Mouse (Mus musculus) liver, adult 2 months (tissue): Measurements from ENCODE around the gene D830030K20Rik. TPM values are rescaled to one million over a fixed set of nuclear protein-coding genes. Genes with fewer than 3 reads are reported as not detected.
"Not testable (repeated sequence)": the region's sequence is repeated elsewhere in the genome, so short reads cannot be mapped to it uniquely, and the experiment has no call there.

ENCODE experiments used
- DNase-seq: peaks from one replicate; pipeline ENCODE4 v3.0.0-alpha.2; 2011; ENCODE audit warnings: low read depth, low spot score; ENCODE audit errors: extremely low read depth
- H3K27ac ChIP-seq: fragments of 200-500 bp; replicated peaks from 2 replicates; pipeline ENCODE4 v1.5.1; 2012; ENCODE audit warnings: low read depth, mild to moderate bottlenecking, control low read depth, inconsistent platforms, low read length; ENCODE audit not compliant: insufficient read depth
- H3K27me3 ChIP-seq: fragments of 200-500 bp; 2 replicates; pipeline ENCODE4 v1.6.1; 2012; ENCODE audit warnings: mild to moderate bottlenecking, moderate library complexity, low read length, inconsistent platforms; ENCODE audit not compliant: control insufficient read depth, insufficient read depth
- H3K36me3 ChIP-seq: fragments of 200-500 bp; 2 replicates; pipeline ENCODE4 v1.6.1; 2012; ENCODE audit warnings: low read length, inconsistent platforms; ENCODE audit not compliant: control insufficient read depth, insufficient read depth
- H3K4me1 ChIP-seq: fragments of 200-500 bp; 2 replicates; pipeline ENCODE4 v1.6.1; 2011; ENCODE audit warnings: low read length; ENCODE audit not compliant: control insufficient read depth, insufficient read depth
- H3K4me3 ChIP-seq: fragments of 200-500 bp; 2 replicates; pipeline ENCODE4 v1.5.1; 2011; ENCODE audit warnings: low read depth, mild to moderate bottlenecking, control low read depth, low read length, moderate library complexity; ENCODE audit not compliant: insufficient read depth
- H3K79me2 ChIP-seq: fragments of 200-500 bp; 2 replicates; pipeline ENCODE4 v1.6.1; 2012; ENCODE audit warnings: inconsistent platforms, mild to moderate bottlenecking, low read length, moderate library complexity; ENCODE audit not compliant: control insufficient read depth, insufficient read depth
- H3K9ac ChIP-seq: fragments of 200-500 bp; 2 replicates; pipeline ENCODE4 v1.6.1; 2012; ENCODE audit warnings: low read depth, mild to moderate bottlenecking, control low read depth, inconsistent platforms, low read length
- WGBS: fragments of 180-500 bp; shearing (Covaris S2); methylation state at CpG from one replicate; pipeline ENCODE4 v1.1.7; 2018; 5-methylcytosine and 5-hydroxymethylcytosine counted together
- polyA plus RNA-seq: library from polyadenylated mRNA; depleted of rRNA; stranded (reverse); fragments of >200 nt; gene quantifications from 2 replicates; pipeline ENCODE4 v1.2.3, GENCODE M21; 2012; rRNA removed
- total RNA-seq: library from RNA; depleted of rRNA; stranded (reverse); fragments of >200 nt; gene quantifications from 2 replicates; pipeline ENCODE4 v1.2.3, GENCODE M21; 2014; rRNA removed

Gene D830030K20Rik
- not detected in 2 replicates for total RNA-seq
- polyA plus RNA-seq = 0.05 TPM in 1 of 2 replicates, not detected in the other

GRCm38 (mm10) chr14:3208272-3209152 is at the start of gene D830030K20Rik:
Gene D830030K20Rik, plus strand, starts transcription at chr14:3208488.
- H3K36me3 ChIP-seq, H3K27ac ChIP-seq, DNase-seq, H3K79me2 ChIP-seq, H3K27me3 ChIP-seq, H3K4me1 ChIP-seq, H3K9ac ChIP-seq: not testable (repeated sequence)
- 2% methylated on average over 30 of the region's 62 CpGs for WGBS
- H3K4me3 ChIP-seq = peak within 1 kb of the TSS; percentile 44; the same call in 1 of the 2 replicates

DNA sequence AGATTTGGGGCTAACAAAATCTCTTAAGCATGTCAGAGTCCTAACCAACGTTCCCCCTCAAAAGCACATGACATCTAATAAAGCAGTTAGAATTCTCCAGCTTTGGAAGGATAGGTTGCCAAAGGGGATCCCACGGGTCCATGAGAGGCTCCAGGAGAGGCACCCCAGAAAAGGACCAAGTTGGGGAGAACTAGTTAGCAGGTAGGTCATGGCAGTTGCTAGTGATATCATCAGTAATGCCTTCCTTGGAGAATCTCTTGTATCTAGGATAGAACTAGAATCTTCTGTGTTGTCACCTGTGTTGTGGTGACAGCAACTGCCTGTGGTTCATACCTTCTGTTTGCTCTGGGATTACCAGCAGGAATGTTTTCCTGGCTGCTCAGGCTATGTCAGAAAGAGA is 20.3 kb upstream of the D830030K20Rik start, which contains the start of gene Gm5795:
Gene Gm5795, plus strand, starts transcription at position 301 of the 400 bp plus-strand sequence.
- H3K36me3 ChIP-seq, DNase-seq, H3K9ac ChIP-seq, H3K79me2 ChIP-seq, H3K4me1 ChIP-seq, H3K27ac ChIP-seq, H3K27me3 ChIP-seq, H3K4me3 ChIP-seq: not testable (repeated sequence)
- no CpG with 5 or more reads among the region's 2 CpGs for WGBS

DNA sequence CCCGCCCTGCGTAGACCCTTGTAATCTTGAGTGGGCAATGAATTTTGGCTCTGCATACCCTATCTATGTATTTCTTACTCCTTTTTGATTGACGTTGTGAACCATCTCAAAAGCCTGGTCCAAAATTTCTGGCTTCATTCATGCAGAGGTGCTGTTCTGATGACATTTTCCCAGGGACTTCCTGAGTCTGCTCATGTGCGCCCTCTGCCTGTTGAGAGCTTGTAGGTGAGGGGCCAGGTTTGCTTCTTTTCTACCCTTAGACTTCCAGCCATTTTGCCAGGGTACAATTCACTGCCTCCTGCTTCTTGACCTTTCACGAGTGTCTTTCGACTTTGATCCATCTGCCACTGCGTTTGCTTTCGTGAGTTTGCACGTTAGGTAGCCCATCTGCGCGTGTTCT is 1.1 kb downstream of the D830030K20Rik start:
- not testable (repeated sequence) for H3K27me3 ChIP-seq, H3K36me3 ChIP-seq, H3K9ac ChIP-seq, H3K27ac ChIP-seq, DNase-seq, H3K4me3 ChIP-seq, H3K4me1 ChIP-seq, H3K79me2 ChIP-seq
- 14% methylated on average over 9 of the region's 11 CpGs for WGBS

DNA sequence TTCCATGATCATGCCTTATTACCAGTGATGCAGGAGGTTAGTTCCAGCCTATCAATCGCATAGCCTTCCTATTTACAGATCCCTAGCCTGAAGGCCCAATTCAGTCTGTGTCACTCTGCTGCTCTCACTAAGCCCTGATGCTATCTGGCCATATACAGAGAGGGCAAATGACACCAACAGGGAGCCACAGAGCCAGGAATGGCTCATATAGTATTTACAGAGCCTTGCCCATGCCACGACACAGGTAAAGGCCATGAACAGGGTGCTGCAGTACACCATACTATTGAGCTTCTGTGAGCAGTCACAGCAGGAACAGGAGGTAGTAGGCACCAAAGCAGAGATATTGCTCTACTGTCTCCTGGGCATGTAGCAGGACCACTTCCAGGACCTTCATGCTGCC is 54.2 kb downstream of the D830030K20Rik start:
- WGBS = 77% methylated on average over 2 of the region's 2 CpGs
- DNase-seq, H3K79me2 ChIP-seq, H3K27me3 ChIP-seq, H3K9ac ChIP-seq, H3K4me1 ChIP-seq, H3K4me3 ChIP-seq, H3K36me3 ChIP-seq, H3K27ac ChIP-seq: not testable (repeated sequence)

Other genes starting within 250 kb of the D830030K20Rik start
- gene Gm2888, start 178.5 kb upstream of the D830030K20Rik start, total RNA-seq = not detected in 2 replicates
- gene Gm2888, start 178.5 kb upstream of the D830030K20Rik start, polyA plus RNA-seq = not detected in 2 replicates
- gene Gm2897, start 159.2 kb upstream of the D830030K20Rik start, total RNA-seq = 0.13 TPM in 1 of 2 replicates, not detected in the other
- not detected in 2 replicates for gene Gm2897, start 159.2 kb upstream of the D830030K20Rik start, polyA plus RNA-seq
- not detected in 2 replicates for gene Gm10340, start 74.5 kb upstream of the D830030K20Rik start, total RNA-seq
- not detected in 2 replicates for gene Gm10340, start 74.5 kb upstream of the D830030K20Rik start, polyA plus RNA-seq
- gene Gm5795, start 20.2 kb upstream of the D830030K20Rik start, total RNA-seq = not detected in 2 replicates
- not detected in 2 replicates for gene Gm5795, start 20.2 kb upstream of the D830030K20Rik start, polyA plus RNA-seq
- gene Gm2956, start 124.1 kb downstream of the D830030K20Rik start, total RNA-seq = not detected in 2 replicates
- gene Gm2956, start 124.1 kb downstream of the D830030K20Rik start, polyA plus RNA-seq = not detected in 2 replicates
- not detected in 2 replicates for gene Gm10413, start 186.6 kb downstream of the D830030K20Rik start, total RNA-seq
- not detected in 2 replicates for gene Gm10413, start 186.6 kb downstream of the D830030K20Rik start, polyA plus RNA-seq
- gene Gm10409, start 204.1 kb downstream of the D830030K20Rik start, total RNA-seq = not detected in 2 replicates
- not detected in 2 replicates for gene Gm10409, start 204.1 kb downstream of the D830030K20Rik start, polyA plus RNA-seq
- not detected in 2 replicates for gene Gm3005, start 219.6 kb downstream of the D830030K20Rik start, total RNA-seq
- not detected in 2 replicates for gene Gm3005, start 219.6 kb downstream of the D830030K20Rik start, polyA plus RNA-seq
- not detected in 2 replicates for gene Gm10408, start 240.9 kb downstream of the D830030K20Rik start, total RNA-seq
- not detected in 2 replicates for gene Gm10408, start 240.9 kb downstream of the D830030K20Rik start, polyA plus RNA-seq